Comparison of ENCODE assay signal across 31 mouse cellular contexts in the genomic region with DNA sequence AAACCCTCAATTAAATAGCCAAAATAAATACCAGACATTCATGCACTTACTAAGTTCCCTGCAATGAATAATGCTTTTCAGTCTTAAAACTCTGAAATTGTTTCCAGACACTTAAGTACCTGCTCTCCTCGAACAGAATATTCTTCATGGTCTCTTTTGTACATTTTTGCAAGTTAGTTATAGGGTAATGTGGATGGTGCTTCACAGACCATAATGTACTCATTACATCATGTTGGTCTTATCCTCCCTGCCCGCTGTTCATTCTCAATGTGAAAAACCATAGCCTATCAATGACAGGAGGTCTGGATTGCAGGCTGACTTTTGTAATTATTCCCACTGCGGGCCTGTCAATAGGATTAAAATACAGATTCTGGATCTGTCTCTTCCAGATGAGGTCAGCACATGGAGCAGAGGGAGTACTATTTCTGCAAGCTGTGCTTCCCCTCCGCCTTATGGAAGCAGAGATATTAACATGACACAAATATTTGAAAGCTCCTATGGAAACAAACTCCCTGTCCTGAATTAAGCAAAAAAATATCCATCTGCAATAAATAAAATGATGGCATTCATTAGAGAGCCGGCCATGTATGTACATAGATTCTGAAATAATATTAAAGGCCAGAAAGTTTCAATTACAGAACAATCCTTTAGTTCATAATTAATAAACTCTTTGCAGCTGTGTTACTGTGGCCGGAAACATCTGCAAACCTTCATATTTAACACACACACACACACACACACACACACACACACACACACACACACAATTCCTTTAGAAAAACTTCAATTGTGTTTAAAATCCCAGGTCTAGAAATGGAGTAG. TPM values are rescaled to one million over a fixed set of nuclear protein-coding genes. Genes with fewer than 3 reads are reported as not detected.
DNase-seq lines count a peak whose midpoint lies in the region; ATAC-seq lines count a peak whose summit lies in the region.
"Had no signal": no experiment of that assay in that cellular context is flagged by ENCODE, and none has a peak within 500 bp of the region (broad histone marks: within the 10 kb centered on the region; RNA-seq: fewer than 3 reads in every experiment).

No protein-coding gene starts in this region.

- H3K4me1 ChIP-seq in limb, embryonic 11.5 days (ENCODE audit: control insufficient read depth, insufficient read depth, low read length), result 0 out of 2 replicates have a peak, but pooled peaks cover 8% of the 10 kb centered on the region
- 0 out of 2 replicates have a peak, but pooled peaks cover 2% of the 10 kb centered on the region for H3K4me1 ChIP-seq in limb, embryonic 10.5 days
- peaks cover 10% of the 10 kb centered on the region for H3K4me1 ChIP-seq in embryonic facial prominence, embryonic 13.5 days
- H3K4me1 ChIP-seq in limb, embryonic 13.5 days, result peaks cover 25% of the 10 kb centered on the region
- H3K4me1 ChIP-seq: kidney, embryonic 15.5 days; liver, embryonic 12.5 days; stomach, embryonic 15.5 days had no signal

- no peaks in the 10 kb centered on the region for H3K9me3 ChIP-seq in limb, embryonic 11.5 days (ENCODE audit: control insufficient read depth, low read length)
- H3K9me3 ChIP-seq in limb, embryonic 10.5 days (replicated peaks), result no peaks in the 10 kb centered on the region
- no peaks in the 10 kb centered on the region for H3K9me3 ChIP-seq in embryonic facial prominence, embryonic 13.5 days
- H3K9me3 ChIP-seq in limb, embryonic 13.5 days, result no peaks in the 10 kb centered on the region
- H3K9me3 ChIP-seq: forebrain, embryonic 12.5 days; G1E; hindbrain, embryonic 15.5 days; kidney, embryonic 15.5 days; liver, embryonic 12.5 days; stomach, embryonic 15.5 days had no signal

- peak; percentile 10 for DNase-seq in embryo, embryonic 11 days
- DNase-seq in embryo, embryonic 10 days (ENCODE audit: low spot score), result no peak
- DNase-seq in limb, embryonic 11.5 days (ENCODE audit: low spot score), result no peak
- DNase-seq in limb, embryonic 10.5 days (ENCODE audit: low spot score), result no peak
- no peak for DNase-seq in natural killer cell, adult 2 months (ENCODE audit: low spot score in 2 of 2)
- DNase-seq: adrenal gland, adult 8-10 months; cerebellum, adult 9-10 months; cerebellum, postnatal 36 days; gastrocnemius, postnatal 14 days; heart, adult 11 months; kidney, adult 11 months; kidney, postnatal 36 days; liver, postnatal 0 days; lung, postnatal 36 days; retina, postnatal 1 day; right cerebral cortex, postnatal 25 days; thymus, adult 18-20 months; thymus, postnatal 36 days had no signal

- H3K4me3 ChIP-seq in limb, embryonic 11.5 days (ENCODE audit: low read depth, low read length), result no peak overlapping the region
- H3K4me3 ChIP-seq in limb, embryonic 10.5 days, result no peak overlapping the region
- H3K4me3 ChIP-seq in embryonic facial prominence, embryonic 13.5 days, result no peak overlapping the region
- no peak overlapping the region for H3K4me3 ChIP-seq in limb, embryonic 13.5 days
- H3K4me3 ChIP-seq: forebrain, embryonic 12.5 days; hindbrain, embryonic 15.5 days; kidney, embryonic 15.5 days; liver, embryonic 12.5 days; myocyte; stomach, embryonic 15.5 days had no signal

- ATAC-seq in limb, embryonic 11.5 days (ENCODE audit: insufficient number of reproducible peaks, low FRiP score, low TSS enrichment, low read depth), result peak; percentile 67; the same call in 1 of the 2 replicates
- peak; percentile 67; the same call in 1 of the 2 replicates for ATAC-seq in embryonic facial prominence, embryonic 13.5 days (ENCODE audit: insufficient number of reproducible peaks, insufficient read depth, low FRiP score, low TSS enrichment, low read depth)
- ATAC-seq in limb, embryonic 13.5 days (ENCODE audit: low FRiP score, low read depth), result peak; percentile 68
- ATAC-seq in granulocyte monocyte progenitor cell, adult 5-6 weeks (replicated peaks; ENCODE audit: poor library complexity, severe bottlenecking), result no peak
- ATAC-seq: inflammation-experienced regulatory T-cells, adult 6 months; liver, embryonic 12.5 days; liver, postnatal 0 days had no signal

- H3K9ac ChIP-seq in limb, embryonic 11.5 days (ENCODE audit: low read length), result no peak overlapping the region
- H3K9ac ChIP-seq in embryonic facial prominence, embryonic 13.5 days, result no peak overlapping the region
- no peak overlapping the region for H3K9ac ChIP-seq in limb, embryonic 13.5 days
- H3K9ac ChIP-seq: forebrain, embryonic 12.5 days; hindbrain, embryonic 15.5 days; kidney, embryonic 15.5 days; liver, embryonic 12.5 days; liver, postnatal 0 days; stomach, embryonic 15.5 days had no signal

- WGBS in limb, embryonic 11.5 days, result 58% methylated on average over 6 of the region's 6 CpGs
- WGBS in limb, embryonic 10.5 days, result 81% methylated on average over 6 of the region's 6 CpGs
- 27% methylated on average over 6 of the region's 6 CpGs for WGBS in embryonic facial prominence, embryonic 13.5 days
- 35% methylated on average over 6 of the region's 6 CpGs for WGBS in limb, embryonic 13.5 days

- no peaks in the 10 kb centered on the region for H3K36me3 ChIP-seq in limb, embryonic 11.5 days (ENCODE audit: control insufficient read depth, insufficient read depth, low read length)
- H3K36me3 ChIP-seq in limb, embryonic 10.5 days, result no peaks in the 10 kb centered on the region
- no peaks in the 10 kb centered on the region for H3K36me3 ChIP-seq in embryonic facial prominence, embryonic 13.5 days
- H3K36me3 ChIP-seq in limb, embryonic 13.5 days, result no peaks in the 10 kb centered on the region
- H3K36me3 ChIP-seq: forebrain, embryonic 12.5 days; G1E; hindbrain, embryonic 15.5 days; kidney, embryonic 15.5 days; liver, embryonic 12.5 days; stomach, embryonic 15.5 days had no signal

- no peaks in the 10 kb centered on the region for H3K27me3 ChIP-seq in limb, embryonic 11.5 days (ENCODE audit: control insufficient read depth, insufficient read depth, low read length)
- H3K27me3 ChIP-seq in limb, embryonic 10.5 days (ENCODE audit: low read depth, poor library complexity, severe bottlenecking), result no peaks in the 10 kb centered on the region
- no peaks in the 10 kb centered on the region for H3K27me3 ChIP-seq in embryonic facial prominence, embryonic 13.5 days
- H3K27me3 ChIP-seq in limb, embryonic 13.5 days, result no peaks in the 10 kb centered on the region
- H3K27me3 ChIP-seq: forebrain, embryonic 12.5 days; hindbrain, embryonic 15.5 days; kidney, embryonic 15.5 days; liver, embryonic 12.5 days; stomach, embryonic 15.5 days had no signal

- H3K4me2 ChIP-seq in limb, embryonic 11.5 days (ENCODE audit: low read depth, severe bottlenecking), result no peak overlapping the region
- H3K4me2 ChIP-seq in embryonic facial prominence, embryonic 13.5 days, result no peak overlapping the region
- H3K4me2 ChIP-seq in limb, embryonic 13.5 days (replicated peaks), result no peak overlapping the region; the same call in 1 of the 2 replicates
- H3K4me2 ChIP-seq: forebrain, embryonic 12.5 days; heart, embryonic 11.5 days; hindbrain, embryonic 15.5 days; kidney, embryonic 15.5 days; liver, embryonic 12.5 days; midbrain, embryonic 11.5 days; stomach, embryonic 15.5 days had no signal

- no peak overlapping the region for H3K27ac ChIP-seq in limb, embryonic 11.5 days (replicated peaks; ENCODE audit: low read depth, low read length)
- no peak overlapping the region for H3K27ac ChIP-seq in limb, embryonic 10.5 days
- peak overlapping the region; percentile 55; the same call in 1 of the 2 replicates for H3K27ac ChIP-seq in embryonic facial prominence, embryonic 13.5 days
- peak overlapping the region; percentile 39; the same call in 1 of the 2 replicates for H3K27ac ChIP-seq in limb, embryonic 13.5 days
- H3K27ac ChIP-seq: forebrain, embryonic 12.5 days; hindbrain, embryonic 15.5 days; kidney, embryonic 15.5 days; liver, embryonic 12.5 days; stomach, embryonic 15.5 days had no signal

RNA-seq across cellular contexts. Expression of gene Epha7, which starts 50.1 kb away (rescaled TPM):
- polyA plus RNA-seq in limb, embryonic 11.5 days (2014; fragmentation: Nextera tagmentation; extraction: Ambion mirVana), result 52.6 and 62.7 TPM in 2 replicates
- polyA plus RNA-seq in limb, embryonic 10.5 days (2016; fragmentation: Nextera tagmentation; extraction: Ambion mirVana), result 27.9 and 46.7 TPM in 2 replicates
- 51.5 and 61.1 TPM in 2 replicates for polyA plus RNA-seq in embryonic facial prominence, embryonic 13.5 days (2015; fragmentation: Nextera tagmentation; extraction: Ambion mirVana)
- polyA plus RNA-seq in limb, embryonic 13.5 days (2015; fragmentation: Nextera tagmentation; extraction: Ambion mirVana), result 54.2 and 59.0 TPM in 2 replicates
- total RNA-seq in granulocyte monocyte progenitor cell, adult 5-6 weeks (2014; fragmentation: Nextera tagmentation), result 5.5 and 7.6 TPM in 2 replicates
- 8.5 and 8.8 TPM in 2 replicates for total RNA-seq in granulocyte monocyte progenitor cell, adult 5-6 weeks (2017)
- polyA plus RNA-seq: G1E had no signal

Comparison
In these comparisons a context has a peak if more than half of its experiments do, and no peak if none do; other contexts are left out.
1. H3K27ac ChIP-seq: peak in embryonic facial prominence, embryonic 13.5 days (single experiment) and limb, embryonic 13.5 days (single experiment); none in limb, embryonic 11.5 days (single experiment) and limb, embryonic 10.5 days (single experiment).